Mouse (Mus musculus): ENCODE measurements around the gene Hectd1. TPM values are rescaled to one million over a fixed set of nuclear protein-coding genes. Genes with fewer than 3 reads are reported as not detected.

Hectd1 gene
- total and polyA plus RNA-seq, 3 experiments, result 17.3 to 85.1 (median 74.9) TPM

DNA sequence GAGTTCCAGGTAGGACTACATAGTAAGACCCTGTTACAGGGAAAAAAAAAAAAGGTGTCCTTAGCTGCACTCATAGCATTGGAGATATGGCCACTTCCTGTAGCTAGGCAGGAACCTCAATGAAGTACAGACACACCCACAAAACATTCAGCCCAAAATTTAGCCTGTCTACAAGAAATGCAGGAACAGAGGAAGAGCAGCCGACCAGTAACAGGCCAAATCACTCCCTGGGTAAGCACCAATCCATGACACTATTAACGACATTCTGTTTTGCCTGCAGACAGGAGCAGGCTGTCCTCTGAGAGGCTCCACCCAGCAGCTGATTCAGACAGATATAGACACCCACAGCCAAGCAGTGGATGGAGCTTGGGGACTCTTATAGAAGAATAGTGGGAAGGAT is 8.1 kb downstream of the Hectd1 start:
- Histone ChIP-seq H3K4me1 (ENCODE audit: control insufficient read depth, insufficient read depth, low read length) (peaks cover 10% of the 10 kb centered on the region), H3K4me3 (no peak overlapping the region), H3K79me2 (replicated peaks; ENCODE audit: control insufficient read depth, insufficient read depth, low read length) (peaks cover 9% of the 10 kb centered on the region), H3K27ac (no peak overlapping the region), H3K27me3 (ENCODE audit: control insufficient read depth, insufficient read depth, low read length) (no peaks in the 10 kb centered on the region), H3K9ac (ENCODE audit: low read depth, low read length) (no peak overlapping the region), H3K36me3 (ENCODE audit: control insufficient read depth, insufficient read depth, low read length) (peaks cover 25% of the 10 kb centered on the region)
- TF ChIP-seq EP300 (IDR thresholded peaks at IDR 0.05; ENCODE audit: insufficient read depth, low read depth, low read length), result no peak
- no peak for TF ChIP-seq CTCF (IDR thresholded peaks at IDR 0.05)
- TF ChIP-seq POLR2A (IDR thresholded peaks at IDR 0.05; ENCODE audit: insufficient read depth, low read depth, low read length), result no peak
- intact Hi-C loops (cut with DNase I), result no loop called here
- 0% methylated on average over 2 of the region's 2 CpGs for WGBS
- DNase-seq, result peak in 1 of 2 experiments; percentile 13

DNA sequence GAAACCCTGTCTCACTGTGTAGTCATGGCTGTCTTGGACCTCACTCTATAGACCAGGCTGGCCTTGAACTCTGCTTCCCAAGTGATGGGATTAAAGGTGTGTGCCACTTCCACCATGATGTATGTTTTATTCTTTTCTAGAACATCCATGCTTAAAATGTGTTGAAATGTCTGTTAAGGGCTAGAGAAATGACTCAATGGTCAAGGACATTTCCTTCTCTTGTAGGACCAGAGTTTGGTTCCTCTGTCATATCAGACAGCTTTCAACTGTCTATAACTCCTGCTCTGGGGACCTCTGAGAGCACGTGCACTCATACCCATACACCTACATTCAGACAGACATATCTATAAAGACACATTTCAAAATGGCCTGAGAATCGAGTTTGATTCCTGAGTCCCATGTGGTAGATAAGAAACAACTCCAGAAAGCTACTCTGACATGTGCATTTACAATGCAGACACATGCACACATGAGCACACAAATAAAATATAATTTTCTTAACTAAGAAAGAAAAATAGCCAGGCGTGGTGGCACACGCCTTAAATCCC is 9.3 kb downstream of the Hectd1 start:
- intact Hi-C loops (cut with DNase I), result no loop called here
- no peak overlapping the region for H3K27ac ChIP-seq
- H3K36me3 ChIP-seq (ENCODE audit: control insufficient read depth, insufficient read depth, low read length), result peaks cover 19% of the 10 kb centered on the region
- 76% methylated on average over 4 of the region's 4 CpGs for WGBS
- no peak overlapping the region for H3K4me3 ChIP-seq
- H3K27me3 ChIP-seq (ENCODE audit: control insufficient read depth, insufficient read depth, low read length), result no peaks in the 10 kb centered on the region
- no peak overlapping the region for H3K9ac ChIP-seq (ENCODE audit: low read depth, low read length)
- H3K4me1 ChIP-seq (ENCODE audit: control insufficient read depth, insufficient read depth, low read length), result peaks cover 9% of the 10 kb centered on the region
- H3K79me2 ChIP-seq (replicated peaks; ENCODE audit: control insufficient read depth, insufficient read depth, low read length), result peaks cover 9% of the 10 kb centered on the region
- DNase-seq, result no peak
- TF ChIP-seq POLR2A (IDR thresholded peaks at IDR 0.05; ENCODE audit: insufficient read depth, low read depth, low read length) (no peak), CTCF (IDR thresholded peaks at IDR 0.05) (no peak), EP300 (IDR thresholded peaks at IDR 0.05; ENCODE audit: insufficient read depth, low read depth, low read length) (no peak)

DNA sequence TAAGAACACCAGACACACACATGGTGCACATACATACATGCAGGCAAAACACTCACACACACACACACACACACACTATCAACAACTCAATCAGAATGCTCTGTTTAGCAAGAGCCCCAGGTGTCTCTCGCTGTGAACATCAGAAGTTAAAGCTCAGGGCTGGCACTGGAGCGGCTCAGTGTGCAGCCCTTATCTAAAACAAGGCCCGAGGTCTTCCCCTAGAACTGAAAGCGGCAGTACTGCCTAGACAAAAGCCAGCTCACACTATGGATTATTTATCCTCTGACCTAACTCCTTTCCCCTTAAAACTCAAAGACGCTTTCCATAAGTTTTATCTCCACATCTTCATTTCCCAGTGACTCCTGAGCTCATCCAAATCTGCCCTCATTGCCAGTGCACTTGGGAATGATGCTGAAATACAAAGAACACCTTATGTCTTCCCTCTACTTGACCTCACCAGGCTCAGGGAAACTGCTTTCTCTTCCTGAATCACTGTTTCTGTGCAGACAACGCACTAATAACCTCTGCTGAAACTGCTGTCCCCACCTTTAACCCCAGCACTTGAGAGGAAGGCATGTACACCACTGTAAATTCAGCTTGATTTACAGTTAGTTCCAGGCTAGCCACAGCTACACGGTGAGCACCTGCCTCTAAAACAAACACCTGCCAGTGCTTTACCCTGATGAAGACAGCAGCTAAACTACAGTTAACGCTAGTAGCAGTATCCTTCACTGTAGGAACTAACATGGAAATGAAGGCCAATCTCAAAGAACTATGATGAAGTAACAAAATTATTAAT is 11.3 kb downstream of the Hectd1 start:
- DNase-seq, result no peak
- no peak overlapping the region for H3K9ac ChIP-seq (ENCODE audit: low read depth, low read length)
- no peak overlapping the region for H3K27ac ChIP-seq
- TF ChIP-seq CTCF (IDR thresholded peaks at IDR 0.05) (no peak), POLR2A (IDR thresholded peaks at IDR 0.05; ENCODE audit: insufficient read depth, low read depth, low read length) (no peak), EP300 (IDR thresholded peaks at IDR 0.05; ENCODE audit: insufficient read depth, low read depth, low read length) (no peak)
- intact Hi-C loops (cut with DNase I), result no loop called here
- H3K4me3 ChIP-seq, result no peak overlapping the region
- peaks cover 17% of the 10 kb centered on the region for H3K36me3 ChIP-seq (ENCODE audit: control insufficient read depth, insufficient read depth, low read length)
- 35% methylated on average over 8 of the region's 8 CpGs for WGBS
- no peaks in the 10 kb centered on the region for H3K27me3 ChIP-seq (ENCODE audit: control insufficient read depth, insufficient read depth, low read length)
- H3K79me2 ChIP-seq (replicated peaks; ENCODE audit: control insufficient read depth, insufficient read depth, low read length), result peaks cover 7% of the 10 kb centered on the region
- peaks cover 7% of the 10 kb centered on the region for H3K4me1 ChIP-seq (ENCODE audit: control insufficient read depth, insufficient read depth, low read length)

DNA sequence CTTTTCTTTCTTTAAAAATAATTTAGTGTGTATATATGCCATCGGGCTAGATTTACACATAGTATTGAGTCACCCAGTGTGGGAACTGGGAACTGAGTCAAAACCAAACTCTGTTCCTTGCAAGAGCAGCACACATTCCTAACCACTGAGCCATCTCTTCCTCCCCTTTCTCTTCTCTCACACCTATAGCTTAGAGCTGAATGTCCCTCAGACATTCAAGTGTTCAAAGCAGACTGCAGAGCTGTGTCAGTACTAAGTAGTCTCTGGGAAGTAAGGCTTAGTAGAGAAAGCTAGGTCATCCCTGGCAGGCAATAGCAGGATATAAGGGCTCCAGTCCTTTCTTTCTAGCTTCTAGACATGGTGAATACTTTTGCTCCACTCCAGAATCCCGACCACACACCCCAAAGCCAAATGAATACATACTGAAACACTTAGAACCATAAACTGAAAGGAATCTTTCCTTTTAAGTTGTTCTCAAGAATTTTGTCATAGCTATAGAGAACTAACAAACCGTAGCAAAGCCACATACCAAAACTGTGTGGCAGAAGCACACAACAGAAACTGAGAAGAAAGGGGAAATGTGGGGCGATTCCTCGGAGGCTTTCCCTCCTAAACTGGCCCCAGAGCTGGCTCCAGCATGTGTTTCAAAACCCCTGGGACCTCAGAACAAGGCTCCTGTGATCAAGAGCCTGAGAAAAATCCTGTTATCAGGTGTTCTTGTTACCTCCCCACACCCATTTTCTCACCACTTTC is 17.8 kb downstream of the Hectd1 start:
- Histone ChIP-seq H3K9ac (ENCODE audit: low read depth, low read length) (no peak overlapping the region), H3K79me2 (replicated peaks; ENCODE audit: control insufficient read depth, insufficient read depth, low read length) (peaks cover 4% of the 10 kb centered on the region), H3K36me3 (ENCODE audit: control insufficient read depth, insufficient read depth, low read length) (peaks cover 17% of the 10 kb centered on the region), H3K27ac (no peak overlapping the region; the same call in 1 of the 2 replicates), H3K4me1 (ENCODE audit: control insufficient read depth, insufficient read depth, low read length) (peaks cover 4% of the 10 kb centered on the region), H3K4me3 (no peak overlapping the region), H3K27me3 (ENCODE audit: control insufficient read depth, insufficient read depth, low read length) (no peaks in the 10 kb centered on the region)
- DNase-seq, result no peak
- intact Hi-C loops (cut with DNase I), result no loop called here
- TF ChIP-seq EP300 (IDR thresholded peaks at IDR 0.05; ENCODE audit: insufficient read depth, low read depth, low read length) (no peak), POLR2A (IDR thresholded peaks at IDR 0.05; ENCODE audit: insufficient read depth, low read depth, low read length) (no peak), CTCF (IDR thresholded peaks at IDR 0.05) (no peak)
- 68% methylated on average over 5 of the region's 5 CpGs for WGBS

DNA sequence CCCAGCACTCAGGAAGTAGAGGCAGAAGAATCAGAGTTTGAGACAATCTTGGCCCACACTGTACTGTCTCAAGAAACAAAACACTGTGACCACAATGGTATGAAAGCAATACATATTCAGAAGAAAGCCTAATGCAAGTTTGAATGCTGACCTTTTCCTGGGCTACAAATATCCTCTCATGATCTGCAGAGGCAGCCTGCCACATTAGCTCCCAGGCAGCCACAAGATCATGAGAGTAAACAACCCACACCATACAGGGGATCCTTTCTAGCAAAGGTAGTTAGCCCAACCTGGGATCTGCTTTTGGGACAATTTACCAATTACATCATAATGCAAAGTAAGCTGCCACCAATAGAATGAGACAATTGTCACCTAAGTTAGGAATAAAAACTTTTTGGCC is 18.8 kb downstream of the Hectd1 start:
- H3K9ac ChIP-seq (ENCODE audit: low read depth, low read length), result no peak overlapping the region
- H3K27me3 ChIP-seq (ENCODE audit: control insufficient read depth, insufficient read depth, low read length), result no peaks in the 10 kb centered on the region
- no peak for TF ChIP-seq EP300 (IDR thresholded peaks at IDR 0.05; ENCODE audit: insufficient read depth, low read depth, low read length)
- no peak for TF ChIP-seq POLR2A (IDR thresholded peaks at IDR 0.05; ENCODE audit: insufficient read depth, low read depth, low read length)
- no peak for TF ChIP-seq CTCF (IDR thresholded peaks at IDR 0.05)
- H3K79me2 ChIP-seq (replicated peaks; ENCODE audit: control insufficient read depth, insufficient read depth, low read length), result peaks cover 4% of the 10 kb centered on the region
- peaks cover 4% of the 10 kb centered on the region for H3K4me1 ChIP-seq (ENCODE audit: control insufficient read depth, insufficient read depth, low read length)
- no peak overlapping the region for H3K4me3 ChIP-seq
- H3K36me3 ChIP-seq (ENCODE audit: control insufficient read depth, insufficient read depth, low read length), result peaks cover 21% of the 10 kb centered on the region
- H3K27ac ChIP-seq, result no peak overlapping the region; the same call in 1 of the 2 replicates
- DNase-seq, result no peak
- intact Hi-C loops (cut with DNase I), result no loop called here

Data from heart, adult 2 months (tissue).